In genomic region chr3:67931181-67931580, GRCm38 (mm10) we compare ENCODE assay signal across 23 mouse cellular contexts. TPM values are rescaled to one million over a fixed set of nuclear protein-coding genes. Genes with fewer than 3 reads are reported as not detected.
"Had no signal": no experiment of that assay in that cellular context is flagged by ENCODE, and none has a peak within 500 bp of the region (broad histone marks: within the 10 kb centered on the region; RNA-seq: fewer than 3 reads in every experiment).

No protein-coding gene starts in this region.

- H3K27me3 ChIP-seq: liver, embryonic 13.5 days had no signal

- H3K27ac ChIP-seq: left cerebral cortex, adult 2 months; liver, embryonic 13.5 days had no signal

- H3K4me2 ChIP-seq: liver, embryonic 13.5 days; midbrain, embryonic 11.5 days had no signal

- H3K4me1 ChIP-seq: liver, embryonic 13.5 days had no signal

- DNase-seq: kidney, adult 18-20 months; kidney, adult 9 months; kidney, postnatal 14 days; kidney, postnatal 4 days; liver, embryonic 13.5 days; lung, adult 2 months; lung, postnatal 14 days; lung, postnatal 4 days; midbrain, embryonic 14.5 days; thymus, adult 18-20 months; thymus, postnatal 36 days had no signal

- H3K36me3 ChIP-seq: liver, embryonic 13.5 days had no signal

- H3K4me3 ChIP-seq: left cerebral cortex, adult 2 months; liver, embryonic 13.5 days had no signal

- H3K9ac ChIP-seq: liver, embryonic 13.5 days had no signal

- H3K9me3 ChIP-seq: liver, embryonic 13.5 days had no signal

RNA-seq across cellular contexts. Expression of gene Iqschfp, which starts 39.1 kb away (rescaled TPM):
- polyA plus RNA-seq: kidney, embryonic 16.5 days; liver, adult 2 months; liver, embryonic 13.5 days; liver, embryonic 16.5 days; lung, adult 2 months; lung, embryonic 16.5 days; small intestine, adult 2 months; spleen, adult 2 months; urinary bladder, adult 2 months had no signal

RNA-seq across cellular contexts. Expression of gene Iqcj, which starts 39.2 kb away (rescaled TPM):
- polyA plus RNA-seq: kidney, embryonic 16.5 days; limb, embryonic 14.5 days; liver, adult 2 months; liver, embryonic 13.5 days; liver, embryonic 16.5 days; lung, adult 2 months; lung, embryonic 16.5 days; neural tube, embryonic 11.5 days; small intestine, adult 2 months; spleen, adult 2 months; stomach, embryonic 16.5 days; urinary bladder, adult 2 months had no signal
